Mouse (Mus musculus) bone marrow macrophage, adult 2 months (primary cell): Measurements from ENCODE around the gene 9530003J23Rik.

ENCODE experiments used
- CTCF ChIP-seq: IDR thresholded peaks from 2 replicates; pipeline ENCODE4 v1.5.1; 2012; ENCODE audit warnings: low read depth, mild to moderate bottlenecking, low read length, moderate library complexity
- POLR2A ChIP-seq: IDR thresholded peaks from 2 replicates; pipeline ENCODE4 v1.6.1; 2012; ENCODE audit warnings: mild to moderate bottlenecking, low read depth, low read length, borderline replicate concordance

DNA sequence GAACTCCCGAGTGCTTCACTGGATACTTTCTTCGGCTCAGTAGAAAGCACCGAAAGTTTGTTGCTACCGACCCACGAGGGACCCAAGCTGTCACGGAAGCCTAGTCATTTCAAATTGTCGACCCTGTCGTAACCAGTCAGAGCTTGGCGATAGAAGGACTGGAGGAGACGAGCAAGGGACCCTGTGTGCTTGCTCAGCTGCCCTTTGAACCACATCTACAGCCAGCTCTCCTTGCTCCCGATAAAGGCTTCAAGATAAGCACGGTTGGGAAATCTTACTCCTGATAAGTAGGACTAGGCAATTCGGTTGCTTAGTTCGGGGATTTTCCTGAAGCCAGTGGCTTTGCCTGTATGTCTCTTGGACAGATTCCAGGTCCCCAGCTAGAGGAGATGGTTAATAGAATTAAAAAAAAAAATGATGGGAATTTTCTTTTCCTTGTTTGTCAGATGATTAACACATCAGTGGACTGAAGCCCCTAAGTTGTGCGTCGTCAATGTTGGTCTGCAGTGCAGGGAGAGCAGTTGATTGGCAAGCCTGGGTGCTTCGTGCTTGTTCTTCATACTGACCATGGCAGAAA, 35.4 kb downstream of the 9530003J23Rik start:
- TF ChIP-seq CTCF, result no peak
- no peak for TF ChIP-seq POLR2A
